Mouse (Mus musculus): ENCODE measurements around the gene Dhdh. TPM values are rescaled to one million over a fixed set of nuclear protein-coding genes. Genes with fewer than 3 reads are reported as not detected.
"Not testable (repeated sequence)": the region's sequence is repeated elsewhere in the genome, so short reads cannot be mapped to it uniquely, and the experiment has no call there.

The Dhdh gene
- polyA plus RNA-seq, 1 experiment from 2014 or later, result 4.2 TPM

DNA sequence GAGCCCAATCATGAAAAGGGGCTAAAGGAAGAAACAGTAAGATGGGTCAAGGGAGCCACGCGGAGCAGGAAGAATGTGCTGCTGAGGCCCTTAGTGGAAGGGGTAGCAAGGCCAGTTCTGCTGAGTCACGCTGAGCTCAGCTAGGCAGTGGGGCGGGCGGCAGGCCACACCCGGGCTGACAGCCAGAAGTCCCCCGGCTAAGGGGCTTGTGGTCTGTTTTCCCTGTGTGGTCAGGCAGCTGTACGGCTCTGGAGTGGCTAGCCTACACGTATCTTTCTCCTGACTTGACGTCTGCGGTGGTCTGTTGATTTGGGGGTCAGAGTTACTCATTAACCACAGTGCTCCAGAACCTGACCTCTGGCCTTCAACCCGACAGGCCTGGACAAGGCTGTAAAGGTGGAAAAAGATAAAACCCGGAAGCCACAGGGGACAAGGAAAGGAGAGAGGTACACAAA is 27.7 kb downstream of the Dhdh start:
- peak overlapping the region; percentile 13; the same call in 1 of the 2 replicates for H3K9ac ChIP-seq (ENCODE audit: low read depth, low read length)
- no peaks in the 10 kb centered on the region for H3K27me3 ChIP-seq (ENCODE audit: control insufficient read depth, insufficient read depth, low read depth, low read length)
- WGBS, result 46% methylated on average over 13 of the region's 13 CpGs
- no peak for ATAC-seq
- peaks cover 32% of the 10 kb centered on the region for H3K36me3 ChIP-seq (ENCODE audit: control insufficient read depth, insufficient read depth, low read length)
- H3K9me3 ChIP-seq (replicated peaks; ENCODE audit: control insufficient read depth, low read length, poor library complexity, severe bottlenecking), result no peaks in the 10 kb centered on the region
- H3K4me3 ChIP-seq (ENCODE audit: low read depth, low read length), result no peak overlapping the region
- peaks cover 43% of the 10 kb centered on the region for H3K4me1 ChIP-seq (ENCODE audit: control insufficient read depth, insufficient read depth, low read length)
- H3K27ac ChIP-seq (ENCODE audit: low read length), result peak overlapping the region; percentile 86; the same call in 1 of the 2 replicates
- no peak overlapping the region for H3K4me2 ChIP-seq (ENCODE audit: low read length)

DNA sequence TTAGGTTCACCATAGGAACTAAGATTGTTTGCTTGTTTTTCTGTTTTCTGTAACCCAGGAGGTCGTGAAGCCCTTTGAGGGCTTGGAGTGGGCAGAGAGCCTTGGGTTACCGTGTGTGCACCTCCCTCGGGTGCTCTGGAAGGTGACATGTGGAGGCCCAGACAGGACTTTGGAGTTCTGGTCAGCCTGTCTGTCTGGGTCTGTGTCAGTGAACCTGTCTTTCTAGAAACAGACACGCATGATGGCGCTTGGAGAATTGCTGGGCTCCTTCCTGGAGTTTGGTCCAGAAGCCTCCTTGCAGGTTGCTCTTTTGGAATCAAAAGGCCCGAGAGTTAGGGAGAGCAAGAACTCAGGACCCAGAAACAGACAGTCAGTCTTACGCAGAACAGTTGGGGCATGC is 28.2 kb downstream of the Dhdh start:
- WGBS, result 79% methylated on average over 7 of the region's 7 CpGs
- H3K4me1 ChIP-seq (ENCODE audit: control insufficient read depth, insufficient read depth, low read length), result peaks cover 38% of the 10 kb centered on the region

DNA sequence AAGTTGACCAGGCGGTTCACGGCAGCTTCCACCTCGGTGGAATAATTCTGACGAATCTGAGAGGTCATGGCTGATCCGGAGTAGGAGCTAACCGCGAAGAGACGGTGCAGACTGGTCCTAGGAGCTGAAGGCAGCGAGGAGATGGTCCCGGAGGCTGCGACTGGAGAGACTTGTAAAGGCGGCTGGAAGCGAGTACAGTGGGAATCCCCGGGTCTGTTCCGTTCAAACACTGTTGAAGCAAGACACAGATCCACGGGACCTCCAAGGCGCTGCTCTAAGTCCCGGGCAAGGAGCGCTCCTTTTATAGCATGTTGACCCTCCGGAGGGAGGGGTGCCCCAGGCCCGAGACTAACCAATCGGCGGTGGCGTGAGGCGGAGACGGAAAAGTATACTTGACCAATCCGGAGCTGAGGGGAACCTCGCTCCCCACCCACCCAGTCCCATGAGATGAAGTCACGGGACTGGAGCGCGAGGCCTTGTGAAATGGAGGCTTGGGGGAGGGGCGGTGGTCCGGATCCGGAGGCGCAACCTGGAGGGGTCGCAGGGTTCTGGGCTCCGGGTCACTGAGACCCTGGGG is 29.0 kb downstream of the Dhdh start, which contains the start of gene Ftl1:
Ftl1 (minus strand) TSS at position 321 of the 577 bp plus-strand sequence.
- Histone ChIP-seq H3K4me2 (ENCODE audit: low read length) (peak within 1 kb of the TSS; percentile 76), H3K27ac (ENCODE audit: low read length) (peak within 1 kb of the TSS; percentile 89), H3K4me1 (ENCODE audit: control insufficient read depth, insufficient read depth, low read length) (peaks cover 31% of the 10 kb centered on the region), H3K4me3 (ENCODE audit: low read depth, low read length) (peak within 1 kb of the TSS; percentile 59), H3K36me3 (ENCODE audit: control insufficient read depth, insufficient read depth, low read length) (peaks cover 32% of the 10 kb centered on the region), H3K9ac (ENCODE audit: low read depth, low read length) (peak within 1 kb of the TSS; percentile 88)
- ATAC-seq, result peak; percentile 95
- not testable (repeated sequence) for H3K27me3 ChIP-seq (ENCODE audit: control insufficient read depth, insufficient read depth, low read depth, low read length); H3K9me3 ChIP-seq (replicated peaks; ENCODE audit: control insufficient read depth, low read length, poor library complexity, severe bottlenecking)
- under 1% methylated on average over 25 of the region's 37 CpGs for WGBS

More for the DNA sequence above, 28.2 kb downstream of the Dhdh start:
- Histone ChIP-seq H3K4me3 (ENCODE audit: low read depth, low read length) (peak overlapping the region; percentile 59), H3K4me2 (ENCODE audit: low read length) (peak overlapping the region; percentile 63), H3K9ac (ENCODE audit: low read depth, low read length) (peak overlapping the region; percentile 66), H3K36me3 (ENCODE audit: control insufficient read depth, insufficient read depth, low read length) (peaks cover 34% of the 10 kb centered on the region), H3K27me3 (ENCODE audit: control insufficient read depth, insufficient read depth, low read depth, low read length) (no peaks in the 10 kb centered on the region), H3K27ac (ENCODE audit: low read length) (peak overlapping the region; percentile 86), H3K9me3 (replicated peaks; ENCODE audit: control insufficient read depth, low read length, poor library complexity, severe bottlenecking) (no peaks in the 10 kb centered on the region)
- no peak for ATAC-seq

DNA sequence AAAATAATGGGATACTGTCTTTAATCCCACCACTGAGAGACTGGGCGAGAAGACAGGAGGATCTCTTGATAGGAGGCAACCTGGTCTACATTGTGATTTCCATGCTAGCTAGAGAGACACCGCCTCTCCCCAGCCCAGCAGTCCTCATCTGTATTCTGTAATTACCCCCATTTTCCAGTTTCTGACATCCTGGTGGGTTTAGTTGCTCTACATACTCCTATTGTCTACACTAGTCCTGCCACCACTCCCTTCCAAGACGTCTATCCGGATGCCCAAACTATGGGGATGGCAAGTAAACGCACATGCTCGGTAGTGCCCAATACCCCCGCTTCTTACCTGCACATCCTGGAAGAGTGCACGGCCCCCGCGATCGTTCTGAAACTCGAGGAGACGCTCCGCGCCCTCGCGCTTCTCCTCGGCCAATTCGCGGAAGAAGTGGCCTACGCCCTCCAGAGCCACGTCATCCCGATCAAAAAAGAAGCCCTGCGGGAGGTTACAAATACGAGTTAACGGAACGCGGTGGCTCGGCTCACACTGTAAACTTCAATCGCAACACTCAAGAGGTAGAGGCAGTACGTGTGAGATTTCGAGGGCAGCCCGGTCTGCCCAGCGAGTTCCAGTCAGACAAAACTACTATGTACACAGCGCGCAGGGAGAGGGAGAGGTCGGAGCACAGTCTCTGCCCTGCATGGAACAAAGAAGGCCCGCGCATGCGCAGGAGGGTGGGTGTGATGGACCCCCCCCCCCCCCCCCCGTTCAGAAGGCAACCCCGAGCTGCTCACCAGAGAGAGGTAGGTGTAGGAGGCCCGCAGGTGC is 29.6 kb downstream of the Dhdh start:
- H3K4me2 ChIP-seq (ENCODE audit: low read length), result peak overlapping the region; percentile 76
- peaks cover 35% of the 10 kb centered on the region for H3K36me3 ChIP-seq (ENCODE audit: control insufficient read depth, insufficient read depth, low read length)
- peak; percentile 79 for ATAC-seq
- peak overlapping the region; percentile 89 for H3K27ac ChIP-seq (ENCODE audit: low read length)
- peaks cover 31% of the 10 kb centered on the region for H3K4me1 ChIP-seq (ENCODE audit: control insufficient read depth, insufficient read depth, low read length)
- under 1% methylated on average over 42 of the region's 43 CpGs for WGBS
- no peaks in the 10 kb centered on the region for H3K9me3 ChIP-seq (replicated peaks; ENCODE audit: control insufficient read depth, low read length, poor library complexity, severe bottlenecking)
- peak overlapping the region; percentile 59 for H3K4me3 ChIP-seq (ENCODE audit: low read depth, low read length)
- peak overlapping the region; percentile 88 for H3K9ac ChIP-seq (ENCODE audit: low read depth, low read length)
- H3K27me3 ChIP-seq (ENCODE audit: control insufficient read depth, insufficient read depth, low read depth, low read length), result no peaks in the 10 kb centered on the region

DNA sequence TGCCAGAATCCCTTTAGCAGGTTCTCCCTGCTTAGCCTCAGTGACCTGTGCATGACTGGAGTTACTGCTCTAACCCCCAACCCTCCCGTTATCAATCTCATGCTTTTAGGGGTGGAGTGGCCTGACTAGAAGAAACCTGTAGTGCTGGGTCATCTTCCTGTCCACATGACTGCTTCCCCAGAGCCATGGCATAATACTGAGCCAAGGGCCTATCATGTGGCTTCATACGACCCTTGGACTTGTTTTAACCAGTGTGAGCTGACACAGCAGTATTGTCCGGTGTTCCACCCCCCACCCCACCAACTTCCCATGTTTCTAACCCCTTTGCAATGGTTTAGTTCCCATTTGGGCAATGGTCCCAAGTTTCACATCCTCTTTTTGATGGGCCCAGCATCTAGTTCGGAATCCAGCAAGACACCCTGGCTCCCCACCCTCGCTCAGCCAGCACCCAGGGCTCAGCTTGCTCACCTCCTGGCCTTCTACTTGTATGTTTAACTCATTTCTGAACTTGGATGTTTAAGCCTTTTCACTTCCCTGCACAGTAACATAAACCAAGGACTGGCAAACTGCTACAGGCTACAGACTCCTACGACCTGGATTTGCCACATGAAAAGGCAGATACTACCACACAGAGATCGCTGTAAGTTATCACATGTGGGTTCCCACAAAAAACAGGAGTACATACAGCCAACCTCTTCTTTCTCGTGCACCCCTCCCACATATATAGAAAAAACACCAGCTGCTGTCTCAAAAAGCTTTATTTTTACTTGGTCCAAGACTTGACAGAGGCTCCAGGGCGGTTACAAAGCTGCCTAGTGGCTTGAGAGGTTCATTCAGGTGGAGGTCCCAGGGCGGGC is 31.2 kb downstream of the Dhdh start:
- H3K27ac ChIP-seq (ENCODE audit: low read length), result peak overlapping the region; percentile 89
- H3K4me2 ChIP-seq (ENCODE audit: low read length), result peak overlapping the region; percentile 76
- peaks cover 31% of the 10 kb centered on the region for H3K4me1 ChIP-seq (ENCODE audit: control insufficient read depth, insufficient read depth, low read length)
- H3K9me3 ChIP-seq (replicated peaks; ENCODE audit: control insufficient read depth, low read length, poor library complexity, severe bottlenecking), result no peaks in the 10 kb centered on the region
- H3K9ac ChIP-seq (ENCODE audit: low read depth, low read length), result peak overlapping the region; percentile 88
- no peaks in the 10 kb centered on the region for H3K27me3 ChIP-seq (ENCODE audit: control insufficient read depth, insufficient read depth, low read depth, low read length)
- 71% methylated on average over 9 of the region's 10 CpGs for WGBS
- peaks cover 28% of the 10 kb centered on the region for H3K36me3 ChIP-seq (ENCODE audit: control insufficient read depth, insufficient read depth, low read length)
- H3K4me3 ChIP-seq (ENCODE audit: low read depth, low read length), result peak overlapping the region; percentile 59
- ATAC-seq, result no peak

DNA sequence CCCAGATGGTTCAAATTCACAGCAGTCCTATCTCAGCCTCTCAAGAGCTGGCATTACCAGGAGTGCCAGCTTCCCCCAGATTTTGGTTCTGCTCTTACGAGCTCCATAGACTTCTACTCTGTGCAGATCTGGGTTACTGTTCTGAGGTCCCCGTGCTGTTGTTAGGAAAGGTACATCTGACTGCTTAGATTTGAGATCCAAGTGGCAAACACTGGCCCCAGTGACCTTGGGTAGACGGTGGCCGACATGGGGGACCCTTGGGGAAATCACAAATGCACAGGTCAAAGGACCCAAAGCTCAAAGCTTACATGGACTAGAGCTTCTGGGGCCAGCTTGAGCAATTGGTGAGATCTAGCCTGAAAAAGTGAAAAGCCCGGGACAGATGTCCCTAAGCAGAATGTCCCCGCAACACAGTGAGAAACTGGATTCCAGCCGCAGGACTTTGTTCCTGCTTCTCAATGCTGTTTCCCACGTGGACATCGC is 31.8 kb downstream of the Dhdh start:
- Histone ChIP-seq H3K4me2 (ENCODE audit: low read length) (peak overlapping the region; percentile 76), H3K9me3 (replicated peaks; ENCODE audit: control insufficient read depth, low read length, poor library complexity, severe bottlenecking) (no peaks in the 10 kb centered on the region), H3K4me1 (ENCODE audit: control insufficient read depth, insufficient read depth, low read length) (peaks cover 29% of the 10 kb centered on the region), H3K9ac (ENCODE audit: low read depth, low read length) (peak overlapping the region; percentile 88), H3K36me3 (ENCODE audit: control insufficient read depth, insufficient read depth, low read length) (peaks cover 26% of the 10 kb centered on the region), H3K4me3 (ENCODE audit: low read depth, low read length) (peak overlapping the region; percentile 59), H3K27me3 (ENCODE audit: control insufficient read depth, insufficient read depth, low read depth, low read length) (no peaks in the 10 kb centered on the region), H3K27ac (ENCODE audit: low read length) (peak overlapping the region; percentile 64)
- 54% methylated on average over 9 of the region's 9 CpGs for WGBS
- ATAC-seq, result no peak

DNA sequence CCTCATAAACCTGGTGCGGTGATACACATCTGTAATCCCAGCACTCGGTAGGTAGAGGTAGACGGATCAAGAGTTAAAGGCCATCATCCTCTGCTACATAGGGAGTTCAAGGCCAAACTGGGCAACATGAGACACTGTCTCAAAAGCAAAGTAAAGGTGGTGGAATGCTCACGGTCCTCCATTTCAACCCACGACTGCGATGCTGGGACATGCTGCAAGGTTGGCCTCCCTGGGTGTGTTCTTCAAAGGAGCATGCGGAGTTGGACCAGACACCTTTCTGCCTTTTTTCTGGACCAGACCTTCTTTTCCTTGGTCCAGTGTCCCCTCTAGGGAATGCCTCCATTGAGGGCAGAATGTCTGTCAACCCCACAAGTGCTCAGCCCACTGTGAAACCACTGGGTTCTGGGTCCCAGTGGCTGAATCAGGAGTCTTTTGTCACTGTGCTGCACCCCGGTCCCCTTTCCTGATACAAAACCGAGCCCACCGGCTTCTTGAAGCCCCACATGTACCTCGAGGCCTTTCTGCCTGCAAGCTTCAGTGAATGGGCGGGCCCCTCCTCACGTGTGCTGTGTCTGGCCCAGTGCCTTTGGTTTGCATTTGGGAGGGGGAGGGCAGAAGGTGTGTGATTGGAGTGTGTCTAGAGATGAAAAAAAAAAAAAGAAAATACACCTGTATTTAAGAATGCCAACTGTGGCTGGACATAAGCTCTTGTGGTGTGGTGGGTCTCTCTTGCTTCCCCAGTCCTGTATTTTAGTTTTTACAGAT is 32.5 kb downstream of the Dhdh start:
- H3K27me3 ChIP-seq (ENCODE audit: control insufficient read depth, insufficient read depth, low read depth, low read length), result no peaks in the 10 kb centered on the region
- ATAC-seq, result no peak
- WGBS, result 76% methylated on average over 13 of the region's 13 CpGs
- H3K36me3 ChIP-seq (ENCODE audit: control insufficient read depth, insufficient read depth, low read length), result peaks cover 26% of the 10 kb centered on the region
- H3K27ac ChIP-seq (ENCODE audit: low read length), result no peak overlapping the region
- H3K4me1 ChIP-seq (ENCODE audit: control insufficient read depth, insufficient read depth, low read length), result peaks cover 29% of the 10 kb centered on the region
- H3K4me3 ChIP-seq (ENCODE audit: low read depth, low read length), result no peak overlapping the region
- H3K9ac ChIP-seq (ENCODE audit: low read depth, low read length), result no peak overlapping the region
- no peak overlapping the region for H3K4me2 ChIP-seq (ENCODE audit: low read length)
- no peaks in the 10 kb centered on the region for H3K9me3 ChIP-seq (replicated peaks; ENCODE audit: control insufficient read depth, low read length, poor library complexity, severe bottlenecking)

DNA sequence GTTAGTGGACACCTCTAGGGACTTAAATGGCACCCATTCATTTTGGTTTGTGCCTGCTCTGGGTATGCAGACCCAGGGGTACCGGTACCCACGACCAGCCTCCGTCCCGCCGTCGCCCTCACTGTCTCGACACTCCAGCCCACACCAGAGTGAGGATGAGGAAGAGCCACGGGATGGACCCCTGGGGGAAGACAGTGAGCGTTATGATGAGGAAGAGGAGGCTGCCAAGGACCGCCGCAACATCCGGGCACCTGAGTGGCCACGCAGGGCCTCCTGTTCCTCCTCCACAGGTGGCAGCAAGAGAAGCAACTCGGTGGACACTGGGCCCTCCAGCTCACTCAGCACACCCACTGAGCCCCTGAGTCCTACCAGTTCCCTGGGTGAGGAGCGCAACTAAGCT is 33.6 kb downstream of the Dhdh start:
- WGBS, result 90% methylated on average over 14 of the region's 15 CpGs

More for the DNA sequence above, 33.6 kb downstream of the Dhdh start:
- Histone ChIP-seq H3K27me3 (ENCODE audit: control insufficient read depth, insufficient read depth, low read depth, low read length) (no peaks in the 10 kb centered on the region), H3K4me2 (ENCODE audit: low read length) (no peak overlapping the region), H3K4me1 (ENCODE audit: control insufficient read depth, insufficient read depth, low read length) (peaks cover 17% of the 10 kb centered on the region), H3K27ac (ENCODE audit: low read length) (no peak overlapping the region), H3K4me3 (ENCODE audit: low read depth, low read length) (no peak overlapping the region), H3K36me3 (ENCODE audit: control insufficient read depth, insufficient read depth, low read length) (peaks cover 27% of the 10 kb centered on the region), H3K9ac (ENCODE audit: low read depth, low read length) (no peak overlapping the region), H3K9me3 (replicated peaks; ENCODE audit: control insufficient read depth, low read length, poor library complexity, severe bottlenecking) (no peaks in the 10 kb centered on the region)
- no peak for ATAC-seq

All from midbrain, embryonic 16.5 days (tissue).